Mouse (Mus musculus) liver, embryonic 11.5 days (tissue): ENCODE data around the gene Tob2. TPM values are rescaled to one million over a fixed set of nuclear protein-coding genes. Genes with fewer than 3 reads are reported as not detected.
A peak's percentile ranks its signal among the peaks of the same experiment; 100 is the strongest.

Experiments
- ATAC-seq: fragments of 200-750 bp; cut with Nextera tagmentation; replicated peaks from 2 replicates; pipeline ENCODE4 v1.8.0; 2017; ENCODE audit warnings: moderate number of reproducible peaks, mild to moderate bottlenecking, moderate TSS enrichment, moderate library complexity; ENCODE audit not compliant: low FRiP score
- DNase-seq: peaks from one replicate; pipeline ENCODE4 v3.0.0-alpha.2; 2017; ENCODE audit warnings: low spot score
- H3K27ac ChIP-seq: fragments of 300-500 bp; sonication (generic); 2 replicates; pipeline ENCODE4 v1.5.1; 2014; ENCODE audit warnings: mild to moderate bottlenecking, low read depth, low read length, control low read depth
- H3K27me3 ChIP-seq: fragments of 300-500 bp; sonication (generic); replicated peaks from 2 replicates; pipeline ENCODE4 v1.6.1; 2014; ENCODE audit warnings: low read length, mixed read lengths; ENCODE audit not compliant: control insufficient read depth, insufficient read depth
- H3K36me3 ChIP-seq: fragments of 300-500 bp; sonication (generic); 2 replicates; pipeline ENCODE4 v1.6.1; 2014; ENCODE audit warnings: mild to moderate bottlenecking, low read length, moderate library complexity, mixed read lengths; ENCODE audit not compliant: control insufficient read depth, insufficient read depth
- H3K4me1 ChIP-seq: fragments of 300-500 bp; sonication (generic); replicated peaks from 2 replicates; pipeline ENCODE4 v1.6.1; 2014; ENCODE audit warnings: low read length, mixed read lengths; ENCODE audit not compliant: control insufficient read depth, insufficient read depth
- H3K4me2 ChIP-seq: fragments of 300-500 bp; sonication (generic); 2 replicates; pipeline ENCODE4 v1.6.1; 2014; ENCODE audit warnings: mild to moderate bottlenecking, control low read depth, moderate library complexity
- H3K4me3 ChIP-seq: fragments of 300-500 bp; sonication (generic); 2 replicates; pipeline ENCODE4 v1.5.1; 2014; ENCODE audit warnings: low read depth, low read length, control low read depth
- H3K9ac ChIP-seq: fragments of 300-500 bp; sonication (generic); 2 replicates; pipeline ENCODE4 v1.6.1; 2014; ENCODE audit warnings: low read depth, low read length, control low read depth
- H3K9me3 ChIP-seq: fragments of 300-500 bp; sonication (generic); 2 replicates; pipeline ENCODE4 v1.6.1; 2016; ENCODE audit warnings: low read length, inconsistent platforms, mixed read lengths; ENCODE audit not compliant: control insufficient read depth
- WGBS: fragments of 180-500 bp; shearing (Covaris S2); extraction: QIAGEN DNeasy Blood & Tissue Kit; methylation state at CpG from one replicate; pipeline ENCODE4 v1.1.7; 2014; 5-methylcytosine and 5-hydroxymethylcytosine counted together
- polyA plus RNA-seq: library from polyadenylated mRNA; unstranded; fragments of >200 nt; fragmentation: Nextera tagmentation; extraction: Ambion mirVana; gene quantifications from 2 replicates; pipeline ENCODE4 v1.2.1, GENCODE M21; 2014

Tob2 gene
- polyA plus RNA-seq, 1 experiment from 2014 or later = 18.3 TPM

- peaks cover 9% of the 10 kb centered on the region; the same call in 1 of the 2 replicates for H3K4me1 ChIP-seq
- 1% methylated on average over 14 of the region's 14 CpGs for WGBS
- peaks cover 4% of the 10 kb centered on the region; the same call in 1 of the 2 replicates for H3K36me3 ChIP-seq
- H3K27me3 ChIP-seq = no peaks in the 10 kb centered on the region
- no peaks in the 10 kb centered on the region for H3K9me3 ChIP-seq
- ATAC-seq (no peak), DNase-seq (peak; percentile 43)
- H3K4me2 ChIP-seq = peak overlapping the region; percentile 98
- peak overlapping the region; percentile 63 for H3K27ac ChIP-seq
- H3K9ac ChIP-seq = peak overlapping the region; percentile 84
- H3K4me3 ChIP-seq = peak overlapping the region; percentile 90
These were observed 1.5 kb downstream of the Tob2 start for GRCm38 (mm10) chr15:81856938-81857723.

- Histone ChIP-seq H3K9ac (peak overlapping the region; percentile 84), H3K9me3 (no peaks in the 10 kb centered on the region), H3K27me3 (no peaks in the 10 kb centered on the region), H3K4me3 (peak overlapping the region; percentile 90), H3K4me1 (peaks cover 9% of the 10 kb centered on the region; the same call in 1 of the 2 replicates), H3K27ac (peak overlapping the region; percentile 63), H3K4me2 (peak overlapping the region; percentile 98), H3K36me3 (peaks cover 13% of the 10 kb centered on the region)
- peak; percentile 88 for ATAC-seq
- peak; percentile 83 for DNase-seq
- WGBS = under 1% methylated on average over 28 of the region's 28 CpGs
These were observed 2.4 kb downstream of the Tob2 start for GRCm38 (mm10) chr15:81856030-81856790.

- no peaks in the 10 kb centered on the region for H3K9me3 ChIP-seq
- 77% methylated on average over 7 of the region's 7 CpGs for WGBS
- no peak overlapping the region for H3K27ac ChIP-seq
- H3K9ac ChIP-seq = no peak overlapping the region
- peaks cover 29% of the 10 kb centered on the region for H3K36me3 ChIP-seq
- H3K27me3 ChIP-seq = no peaks in the 10 kb centered on the region
- DNase-seq = no peak
- H3K4me1 ChIP-seq = peaks cover 5% of the 10 kb centered on the region; the same call in 1 of the 2 replicates
- no peak overlapping the region for H3K4me2 ChIP-seq
- no peak overlapping the region for H3K4me3 ChIP-seq
- no peak for ATAC-seq
These were observed 5.5 kb downstream of the Tob2 start for GRCm38 (mm10) chr15:81853081-81853480.

- no peak for ATAC-seq
- WGBS = 78% methylated on average over 9 of the region's 9 CpGs
- H3K9me3 ChIP-seq = no peaks in the 10 kb centered on the region
- H3K27me3 ChIP-seq = no peaks in the 10 kb centered on the region
- peaks cover 5% of the 10 kb centered on the region; the same call in 1 of the 2 replicates for H3K4me1 ChIP-seq
- H3K36me3 ChIP-seq = peaks cover 29% of the 10 kb centered on the region
- no peak overlapping the region for H3K9ac ChIP-seq
- H3K4me2 ChIP-seq = no peak overlapping the region
- H3K4me3 ChIP-seq = no peak overlapping the region
- no peak overlapping the region for H3K27ac ChIP-seq
- no peak for DNase-seq
These were observed 6.1 kb downstream of the Tob2 start for GRCm38 (mm10) chr15:81852411-81853000.

GRCm38 (mm10) chr15:81851375-81851774 is 7.2 kb downstream of the Tob2 start:
- H3K27ac ChIP-seq = no peak overlapping the region
- peaks cover 3% of the 10 kb centered on the region; the same call in 1 of the 2 replicates for H3K4me1 ChIP-seq
- H3K27me3 ChIP-seq = no peaks in the 10 kb centered on the region
- ATAC-seq (no peak), DNase-seq (no peak)
- H3K9me3 ChIP-seq = no peaks in the 10 kb centered on the region
- WGBS = 93% methylated on average over 15 of the region's 15 CpGs
- no peak overlapping the region for H3K4me3 ChIP-seq
- no peak overlapping the region for H3K4me2 ChIP-seq
- peaks cover 29% of the 10 kb centered on the region for H3K36me3 ChIP-seq
- no peak overlapping the region for H3K9ac ChIP-seq

- Histone ChIP-seq H3K27ac (no peak overlapping the region), H3K36me3 (peaks cover 29% of the 10 kb centered on the region), H3K27me3 (no peaks in the 10 kb centered on the region), H3K9ac (no peak overlapping the region), H3K4me2 (no peak overlapping the region), H3K4me1 (peaks cover 7% of the 10 kb centered on the region; the same call in 1 of the 2 replicates), H3K4me3 (no peak overlapping the region), H3K9me3 (no peaks in the 10 kb centered on the region)
- DNase-seq (no peak), ATAC-seq (no peak)
- WGBS = 87% methylated on average over 14 of the region's 14 CpGs
These were observed 7.9 kb downstream of the Tob2 start for GRCm38 (mm10) chr15:81850718-81851117.

GRCm38 (mm10) chr15:81849104-81849503 is 9.5 kb downstream of the Tob2 start:
- Histone ChIP-seq H3K27ac (no peak overlapping the region), H3K9me3 (no peaks in the 10 kb centered on the region), H3K4me3 (no peak overlapping the region), H3K27me3 (no peaks in the 10 kb centered on the region), H3K4me2 (no peak overlapping the region), H3K9ac (no peak overlapping the region), H3K36me3 (peaks cover 28% of the 10 kb centered on the region), H3K4me1 (0 out of 2 replicates have a peak, but pooled peaks cover 5% of the 10 kb centered on the region)
- no peak for DNase-seq
- WGBS = 86% methylated on average over 9 of the region's 9 CpGs
- ATAC-seq = no peak

- 0 out of 2 replicates have a peak, but pooled peaks cover 5% of the 10 kb centered on the region for H3K4me1 ChIP-seq
- WGBS = 43% methylated on average over 7 of the region's 7 CpGs
- H3K27me3 ChIP-seq = no peaks in the 10 kb centered on the region
- ATAC-seq (peak; percentile 66; the same call in 1 of the 2 replicates), DNase-seq (peak; percentile 50)
- H3K36me3 ChIP-seq = peaks cover 27% of the 10 kb centered on the region
- no peak overlapping the region for H3K4me2 ChIP-seq
- no peaks in the 10 kb centered on the region for H3K9me3 ChIP-seq
- no peak overlapping the region for H3K9ac ChIP-seq
- H3K27ac ChIP-seq = no peak overlapping the region
- H3K4me3 ChIP-seq = no peak overlapping the region
These were observed 10.3 kb downstream of the Tob2 start for GRCm38 (mm10) chr15:81848301-81848700.
